Mouse (Mus musculus) limb, embryonic 14.5 days (tissue): ENCODE measurements at regions not wholly inside any gene's neighbourhood (a gene's known extent, or its start where the extent isn't known, plus 50 kb on each side); places are given as distances from the start of the nearest gene placed in this dataset.

ENCODE experiments used
- ATAC-seq: fragments of 200-750 bp; cut with Nextera tagmentation; 2 replicates; pipeline ENCODE4 v1.8.0; 2017; ENCODE audit warnings: low read depth, moderate number of reproducible peaks, moderate TSS enrichment; ENCODE audit not compliant: low FRiP score
- DNase-seq: peaks from one replicate; pipeline ENCODE4 v3.0.0-alpha.2; 2015; ENCODE audit warnings: low spot score
- H3K27ac ChIP-seq: fragments of 300-500 bp; sonication (generic); replicated peaks from 2 replicates; pipeline ENCODE4 v1.5.1; 2014; ENCODE audit warnings: low read depth, mild to moderate bottlenecking, low read length, moderate library complexity, mixed read lengths
- H3K27me3 ChIP-seq: fragments of 300-500 bp; sonication (generic); 2 replicates; pipeline ENCODE4 v1.6.1; 2014; ENCODE audit warnings: low read length, mixed read lengths; ENCODE audit not compliant: control insufficient read depth, insufficient read depth
- H3K36me3 ChIP-seq: fragments of 300-500 bp; sonication (generic); 2 replicates; pipeline ENCODE4 v1.6.1; 2014; ENCODE audit warnings: mild to moderate bottlenecking, low read length, moderate library complexity, mixed read lengths; ENCODE audit not compliant: control insufficient read depth, insufficient read depth
- H3K4me1 ChIP-seq: fragments of 300-500 bp; sonication (generic); 2 replicates; pipeline ENCODE4 v1.6.1; 2014; ENCODE audit warnings: antibody characterized with exemption, low read length, mixed read lengths; ENCODE audit not compliant: control insufficient read depth, insufficient read depth
- H3K4me2 ChIP-seq: fragments of 300-500 bp; sonication (generic); replicated peaks from 2 replicates; pipeline ENCODE4 v1.6.1; 2014; ENCODE audit warnings: low read depth, mild to moderate bottlenecking, low read length, moderate library complexity; ENCODE audit not compliant: severe bottlenecking
- H3K4me3 ChIP-seq: fragments of 300-500 bp; sonication (generic); replicated peaks from 2 replicates; pipeline ENCODE4 v1.5.1; 2014; ENCODE audit warnings: low read length
- H3K9ac ChIP-seq: fragments of 300-500 bp; sonication (generic); 2 replicates; pipeline ENCODE4 v1.6.1; 2014; ENCODE audit warnings: mild to moderate bottlenecking, low read depth, low read length, moderate library complexity; ENCODE audit not compliant: severe bottlenecking
- H3K9me3 ChIP-seq: fragments of 300-500 bp; sonication (generic); 2 replicates; pipeline ENCODE4 v1.6.1; 2016; ENCODE audit warnings: low read length; ENCODE audit not compliant: control insufficient read depth
- POLR2A ChIP-seq: fragments of 200-500 bp; IDR thresholded peaks from 2 replicates; pipeline ENCODE4 v1.8.0; 2012; ENCODE audit warnings: inconsistent platforms, mild to moderate bottlenecking, moderate library complexity, borderline replicate concordance; ENCODE audit not compliant: insufficient read depth, insufficient read length; ENCODE audit errors: extremely low read depth
- WGBS: fragments of 180-500 bp; shearing (Covaris S2); extraction: QIAGEN DNeasy Blood & Tissue Kit; methylation state at CpG from one replicate; pipeline ENCODE4 v1.1.7; 2014; 5-methylcytosine and 5-hydroxymethylcytosine counted together

GRCm38 (mm10) chr10:108051637-108052036 is 110.4 kb upstream of the Ppp1r12a start:
- Histone ChIP-seq H3K27ac (no peak overlapping the region), H3K4me1 (no peaks in the 10 kb centered on the region), H3K4me3 (no peak overlapping the region), H3K36me3 (no peaks in the 10 kb centered on the region), H3K4me2 (no peak overlapping the region), H3K9me3 (no peaks in the 10 kb centered on the region), H3K27me3 (no peaks in the 10 kb centered on the region), H3K9ac (no peak overlapping the region)
- ATAC-seq (no peak), DNase-seq (no peak)
- 95% methylated on average over 1 of the region's 1 CpGs for WGBS
- no peak for TF ChIP-seq POLR2A

- Histone ChIP-seq H3K27me3 (no peaks in the 10 kb centered on the region), H3K4me1 (no peaks in the 10 kb centered on the region), H3K9me3 (no peaks in the 10 kb centered on the region), H3K27ac (no peak overlapping the region), H3K4me3 (no peak overlapping the region), H3K4me2 (no peak overlapping the region), H3K9ac (no peak overlapping the region), H3K36me3 (no peaks in the 10 kb centered on the region)
- ATAC-seq: no peak
- TF ChIP-seq POLR2A: no peak
- no peak for DNase-seq
- WGBS: 75% methylated on average over 2 of the region's 2 CpGs
Measured at GRCm38 (mm10) chr10:108048426-108048825, 113.6 kb upstream of the Ppp1r12a start.

GRCm38 (mm10) chr10:108043519-108043918 is 118.5 kb upstream of the Ppp1r12a start:
- H3K36me3 ChIP-seq: no peaks in the 10 kb centered on the region
- H3K4me3 ChIP-seq: no peak overlapping the region
- no peak for ATAC-seq
- 27% methylated on average over 2 of the region's 2 CpGs for WGBS
- H3K27me3 ChIP-seq: no peaks in the 10 kb centered on the region
- no peak overlapping the region for H3K9ac ChIP-seq
- no peak for TF ChIP-seq POLR2A
- no peaks in the 10 kb centered on the region for H3K9me3 ChIP-seq
- H3K4me2 ChIP-seq: no peak overlapping the region
- no peak for DNase-seq
- H3K27ac ChIP-seq: no peak overlapping the region
- H3K4me1 ChIP-seq: no peaks in the 10 kb centered on the region

GRCm38 (mm10) chr10:108040027-108040426 is 122.0 kb upstream of the Ppp1r12a start:
- H3K4me3 ChIP-seq: no peak overlapping the region
- H3K4me1 ChIP-seq: no peaks in the 10 kb centered on the region
- ATAC-seq (no peak), DNase-seq (no peak)
- no peak for TF ChIP-seq POLR2A
- no peak overlapping the region for H3K4me2 ChIP-seq
- no peak overlapping the region for H3K27ac ChIP-seq
- H3K9me3 ChIP-seq: no peaks in the 10 kb centered on the region
- no peaks in the 10 kb centered on the region for H3K27me3 ChIP-seq
- no peaks in the 10 kb centered on the region for H3K36me3 ChIP-seq
- H3K9ac ChIP-seq: no peak overlapping the region

GRCm38 (mm10) chr10:108036486-108037109 is 124.7 kb upstream of the Otogl start:
- no peak for ATAC-seq
- no peaks in the 10 kb centered on the region for H3K9me3 ChIP-seq
- H3K4me3 ChIP-seq: no peak overlapping the region
- no peak overlapping the region for H3K9ac ChIP-seq
- no peak overlapping the region for H3K27ac ChIP-seq
- WGBS: 64% methylated on average over 3 of the region's 3 CpGs
- DNase-seq: no peak
- H3K4me2 ChIP-seq: no peak overlapping the region
- no peaks in the 10 kb centered on the region for H3K4me1 ChIP-seq
- no peaks in the 10 kb centered on the region for H3K27me3 ChIP-seq
- TF ChIP-seq POLR2A: no peak
- no peaks in the 10 kb centered on the region for H3K36me3 ChIP-seq

GRCm38 (mm10) chr10:108034068-108034467 is 122.1 kb upstream of the Otogl start:
- Histone ChIP-seq H3K36me3 (no peaks in the 10 kb centered on the region), H3K27ac (no peak overlapping the region), H3K4me3 (no peak overlapping the region), H3K4me1 (no peaks in the 10 kb centered on the region), H3K9me3 (no peaks in the 10 kb centered on the region), H3K27me3 (no peaks in the 10 kb centered on the region), H3K9ac (no peak overlapping the region), H3K4me2 (no peak overlapping the region)
- ATAC-seq (no peak), DNase-seq (no peak)
- no peak for TF ChIP-seq POLR2A
- 94% methylated on average over 3 of the region's 3 CpGs for WGBS
